Mouse (Mus musculus) c-Kit-negative CD71-positive TER-119-positive erythroid progenitor cells, embryonic 14.5 days (primary cell): ENCODE data around the gene Olfr727.

Source experiments
- DNase-seq: peaks from one replicate; pipeline ENCODE4 v3.0.0-alpha.2; 2013; ENCODE audit warnings: low read depth, low spot score

Olfr727 gene

GRCm38 (mm10) chr14:50122886-50123285 is at the start of gene Olfr727:
Olfr727 (plus strand) TSS chr14:50123186.
- DNase-seq, result no peak

GRCm38 (mm10) chr14:50090853-50091252 is 32.1 kb upstream of the Olfr727 start, which contains the start of gene Olfr726:
Olfr726 (minus strand) TSS chr14:50090953.
- DNase-seq, result no peak

GRCm38 (mm10) chr14:50142580-50142979 is 19.6 kb downstream of the Olfr727 start, which contains the start of gene Olfr728:
Olfr728 (minus strand) TSS chr14:50142680.
- DNase-seq, result no peak

- DNase-seq, result no peak
Observed at GRCm38 (mm10) chr14:50152810-50153209, 29.8 kb downstream of the Olfr727 start, which contains the start of gene Olfr729. Olfr729 (minus strand) TSS chr14:50152910.
